Mouse (Mus musculus): ENCODE data around the gene Kcnk18.

DNA sequence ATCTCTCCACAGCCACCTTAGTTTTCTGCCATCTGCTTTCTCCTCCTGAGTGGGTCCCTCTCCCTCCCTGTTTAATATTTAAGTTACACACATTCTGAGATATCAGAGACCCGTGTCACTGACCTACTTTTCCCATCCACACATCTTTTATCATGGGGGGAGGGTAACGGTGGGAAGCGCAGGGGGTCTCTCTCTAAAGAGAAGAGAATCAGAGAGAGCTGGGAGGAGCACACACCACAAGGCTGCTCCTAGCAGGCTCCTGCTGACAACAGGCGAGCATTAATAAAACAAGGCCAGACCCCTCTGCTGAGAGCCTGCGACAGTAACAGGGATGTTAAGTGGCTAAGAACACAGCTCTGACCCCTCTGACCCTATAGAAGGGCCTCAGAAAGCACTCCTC is 40.6 kb downstream of the Kcnk18 start:
- no peak for TF ChIP-seq POLR2A (IDR thresholded peaks at IDR 0.05; ENCODE audit: low read depth, low read length)
- no peak for TF ChIP-seq CTCF (IDR thresholded peaks at IDR 0.05; ENCODE audit: borderline replicate concordance, insufficient read depth, low read length)
